Mouse (Mus musculus): ENCODE results near the gene Ndufaf2. TPM values are rescaled to one million over a fixed set of nuclear protein-coding genes. Genes with fewer than 3 reads are reported as not detected.
A peak's percentile ranks its signal among the peaks of the same experiment; 100 is the strongest.

The Ndufaf2 gene
- polyA plus RNA-seq (2016; fragmentation: Nextera tagmentation; extraction: Ambion mirVana): 69.3 and 75.7 TPM in 2 replicates

- Histone ChIP-seq H3K27ac (no peak within 1 kb of the TSS; the same call in 1 of the 2 replicates), H3K4me1 (peaks cover 15% of the 10 kb centered on the region), H3K4me2 (replicated peaks) (peak within 1 kb of the TSS; percentile 83), H3K27me3 (no peaks in the 10 kb centered on the region), H3K36me3 (peaks cover 8% of the 10 kb centered on the region), H3K4me3 (peak within 1 kb of the TSS; percentile 87), H3K9me3 (replicated peaks) (no peaks in the 10 kb centered on the region), H3K9ac (peak within 1 kb of the TSS; percentile 77)
- peak; percentile 98 for ATAC-seq (ENCODE audit: low FRiP score)
- under 1% methylated on average over 47 of the region's 47 CpGs for WGBS
Observed at GRCm38 (mm10) chr13:108158465-108159240, at the start of gene Ndufaf2, which contains the start of gene Ercc8. Ndufaf2 (minus strand) TSS chr13:108158623. Ercc8 (plus strand) TSS chr13:108158731.

GRCm38 (mm10) chr13:108208090-108208489 is 49.7 kb upstream of the Ndufaf2 start:
- Histone ChIP-seq H3K36me3 (no peaks in the 10 kb centered on the region), H3K4me3 (no peak overlapping the region), H3K27me3 (peaks cover under 1% of the 10 kb centered on the region; the same call in 1 of the 2 replicates), H3K9me3 (replicated peaks) (no peaks in the 10 kb centered on the region), H3K9ac (no peak overlapping the region), H3K4me2 (replicated peaks) (no peak overlapping the region), H3K4me1 (no peaks in the 10 kb centered on the region), H3K27ac (no peak overlapping the region)
- 77% methylated on average over 5 of the region's 5 CpGs for WGBS
- ATAC-seq (ENCODE audit: low FRiP score): no peak

GRCm38 (mm10) chr13:108207447-108207846 is 49.0 kb upstream of the Ndufaf2 start:
- Histone ChIP-seq H3K4me3 (no peak overlapping the region), H3K4me1 (no peaks in the 10 kb centered on the region), H3K4me2 (replicated peaks) (no peak overlapping the region), H3K27me3 (no peaks in the 10 kb centered on the region), H3K27ac (no peak overlapping the region), H3K36me3 (no peaks in the 10 kb centered on the region), H3K9ac (no peak overlapping the region), H3K9me3 (replicated peaks) (no peaks in the 10 kb centered on the region)
- no peak for ATAC-seq (ENCODE audit: low FRiP score)
- 89% methylated on average over 2 of the region's 2 CpGs for WGBS

GRCm38 (mm10) chr13:108204857-108205256 is 46.4 kb upstream of the Ndufaf2 start:
- H3K36me3 ChIP-seq: no peaks in the 10 kb centered on the region
- no peak overlapping the region for H3K9ac ChIP-seq
- no peaks in the 10 kb centered on the region for H3K9me3 ChIP-seq (replicated peaks)
- H3K4me3 ChIP-seq: no peak overlapping the region
- H3K27me3 ChIP-seq: no peaks in the 10 kb centered on the region
- ATAC-seq (ENCODE audit: low FRiP score): no peak
- H3K4me2 ChIP-seq (replicated peaks): no peak overlapping the region
- no peaks in the 10 kb centered on the region for H3K4me1 ChIP-seq
- no peak overlapping the region for H3K27ac ChIP-seq
- WGBS: 88% methylated on average over 3 of the region's 3 CpGs

GRCm38 (mm10) chr13:108195474-108195873 is 37.1 kb upstream of the Ndufaf2 start:
- Histone ChIP-seq H3K4me3 (no peak overlapping the region), H3K4me1 (no peaks in the 10 kb centered on the region), H3K9ac (no peak overlapping the region), H3K27ac (no peak overlapping the region), H3K36me3 (peaks cover 13% of the 10 kb centered on the region; the same call in 1 of the 2 replicates), H3K4me2 (replicated peaks) (no peak overlapping the region), H3K27me3 (no peaks in the 10 kb centered on the region), H3K9me3 (replicated peaks) (no peaks in the 10 kb centered on the region)
- WGBS: 90% methylated on average over 6 of the region's 6 CpGs
- ATAC-seq (ENCODE audit: low FRiP score): no peak

GRCm38 (mm10) chr13:108191074-108191720 is 32.8 kb upstream of the Ndufaf2 start:
- ATAC-seq (ENCODE audit: low FRiP score): no peak
- no peak overlapping the region for H3K4me3 ChIP-seq
- H3K9ac ChIP-seq: no peak overlapping the region
- no peak overlapping the region for H3K27ac ChIP-seq
- no peak overlapping the region for H3K4me2 ChIP-seq (replicated peaks)
- H3K9me3 ChIP-seq (replicated peaks): no peaks in the 10 kb centered on the region
- 62% methylated on average over 11 of the region's 11 CpGs for WGBS
- H3K27me3 ChIP-seq: no peaks in the 10 kb centered on the region
- no peaks in the 10 kb centered on the region for H3K4me1 ChIP-seq
- H3K36me3 ChIP-seq: peaks cover 19% of the 10 kb centered on the region

- Histone ChIP-seq H3K4me2 (replicated peaks) (no peak overlapping the region), H3K9me3 (replicated peaks) (no peaks in the 10 kb centered on the region), H3K36me3 (peaks cover 28% of the 10 kb centered on the region), H3K4me1 (no peaks in the 10 kb centered on the region), H3K4me3 (no peak overlapping the region), H3K9ac (no peak overlapping the region), H3K27ac (no peak overlapping the region), H3K27me3 (no peaks in the 10 kb centered on the region)
- 90% methylated on average over 4 of the region's 4 CpGs for WGBS
- no peak for ATAC-seq (ENCODE audit: low FRiP score)
Observed at GRCm38 (mm10) chr13:108187994-108188393, 29.6 kb upstream of the Ndufaf2 start.

- no peak for ATAC-seq (ENCODE audit: low FRiP score)
- no peaks in the 10 kb centered on the region for H3K27me3 ChIP-seq
- peaks cover 50% of the 10 kb centered on the region for H3K36me3 ChIP-seq
Observed at GRCm38 (mm10) chr13:108185530-108185929, 27.1 kb upstream of the Ndufaf2 start.

GRCm38 (mm10) chr13:108184743-108185255 is 26.4 kb upstream of the Ndufaf2 start:
- Histone ChIP-seq H3K27me3 (no peaks in the 10 kb centered on the region), H3K27ac (no peak overlapping the region), H3K9me3 (replicated peaks) (no peaks in the 10 kb centered on the region), H3K4me3 (no peak overlapping the region), H3K4me2 (replicated peaks) (no peak overlapping the region), H3K9ac (no peak overlapping the region), H3K4me1 (no peaks in the 10 kb centered on the region), H3K36me3 (peaks cover 52% of the 10 kb centered on the region)
- no peak for ATAC-seq (ENCODE audit: low FRiP score)

More at GRCm38 (mm10) chr13:108185530-108185929, 27.1 kb upstream of the Ndufaf2 start:
- Histone ChIP-seq H3K4me1 (no peaks in the 10 kb centered on the region), H3K4me2 (replicated peaks) (no peak overlapping the region), H3K9me3 (replicated peaks) (no peaks in the 10 kb centered on the region), H3K27ac (no peak overlapping the region), H3K9ac (no peak overlapping the region), H3K4me3 (no peak overlapping the region)
- WGBS: 87% methylated on average over 3 of the region's 3 CpGs

- Histone ChIP-seq H3K4me1 (no peaks in the 10 kb centered on the region), H3K27ac (no peak overlapping the region), H3K9ac (no peak overlapping the region), H3K4me2 (replicated peaks) (no peak overlapping the region), H3K27me3 (no peaks in the 10 kb centered on the region), H3K9me3 (replicated peaks) (no peaks in the 10 kb centered on the region), H3K4me3 (no peak overlapping the region), H3K36me3 (peaks cover 66% of the 10 kb centered on the region)
- ATAC-seq (ENCODE audit: low FRiP score): no peak
- WGBS: 83% methylated on average over 5 of the region's 5 CpGs
Observed at GRCm38 (mm10) chr13:108180821-108181220, 22.4 kb upstream of the Ndufaf2 start.

- H3K36me3 ChIP-seq: peaks cover 56% of the 10 kb centered on the region
- 93% methylated on average over 8 of the region's 8 CpGs for WGBS
- no peak overlapping the region for H3K4me3 ChIP-seq
- no peaks in the 10 kb centered on the region for H3K27me3 ChIP-seq
- no peaks in the 10 kb centered on the region for H3K9me3 ChIP-seq (replicated peaks)
- no peak for ATAC-seq (ENCODE audit: low FRiP score)
- no peak overlapping the region for H3K9ac ChIP-seq
- no peak overlapping the region for H3K27ac ChIP-seq
- no peaks in the 10 kb centered on the region for H3K4me1 ChIP-seq
- no peak overlapping the region for H3K4me2 ChIP-seq (replicated peaks)
Observed at GRCm38 (mm10) chr13:108179618-108180017, 21.2 kb upstream of the Ndufaf2 start.

GRCm38 (mm10) chr13:108170511-108170910 is 12.1 kb upstream of the Ndufaf2 start:
- H3K4me1 ChIP-seq: no peaks in the 10 kb centered on the region
- no peak overlapping the region for H3K27ac ChIP-seq
- WGBS: 89% methylated on average over 8 of the region's 8 CpGs
- H3K4me3 ChIP-seq: no peak overlapping the region
- H3K9ac ChIP-seq: no peak overlapping the region
- H3K9me3 ChIP-seq (replicated peaks): no peaks in the 10 kb centered on the region
- H3K27me3 ChIP-seq: no peaks in the 10 kb centered on the region
- ATAC-seq (ENCODE audit: low FRiP score): no peak
- peaks cover 33% of the 10 kb centered on the region for H3K36me3 ChIP-seq
- H3K4me2 ChIP-seq (replicated peaks): no peak overlapping the region

All from hindbrain, embryonic 12.5 days (tissue).